Mouse (Mus musculus) hindbrain, postnatal 0 days (tissue): ENCODE measurements at regions not wholly inside any gene's neighbourhood (a gene's known extent, or its start where the extent isn't known, plus 50 kb on each side); places are given as distances from the start of the nearest gene placed in this dataset.

Experiments
- ATAC-seq: fragments of 200-750 bp; cut with Nextera tagmentation; 2 replicates; pipeline ENCODE4 v1.8.0; 2017; ENCODE audit warnings: mild to moderate bottlenecking, moderate TSS enrichment, moderate library complexity
- DNase-seq: peaks from one replicate; pipeline ENCODE4 v3.0.0-alpha.2; 2015; ENCODE audit warnings: low spot score
- H3K27ac ChIP-seq: fragments of 300-500 bp; sonication (generic); 2 replicates; pipeline ENCODE4 v1.5.1; 2014; ENCODE audit warnings: mild to moderate bottlenecking
- H3K27me3 ChIP-seq: fragments of 300-500 bp; sonication (generic); 2 replicates; pipeline ENCODE4 v1.6.1; 2014; ENCODE audit warnings: low read length, mixed read lengths; ENCODE audit not compliant: insufficient read depth
- H3K36me3 ChIP-seq: fragments of 300-500 bp; sonication (generic); 2 replicates; pipeline ENCODE4 v1.6.1; 2014; ENCODE audit warnings: low read length, mixed read lengths; ENCODE audit not compliant: insufficient read depth
- H3K4me1 ChIP-seq: fragments of 300-500 bp; sonication (generic); 2 replicates; pipeline ENCODE4 v1.6.1; 2014; ENCODE audit warnings: antibody characterized with exemption, low read length, mixed read lengths; ENCODE audit not compliant: insufficient read depth
- H3K4me2 ChIP-seq: fragments of 300-500 bp; sonication (generic); 2 replicates; pipeline ENCODE4 v1.6.1; 2014; ENCODE audit warnings: low read depth, mild to moderate bottlenecking, low read length, moderate library complexity, mixed read lengths
- H3K4me3 ChIP-seq: fragments of 300-500 bp; sonication (generic); 2 replicates; pipeline ENCODE4 v1.5.1; 2014; ENCODE audit warnings: low read length
- H3K9ac ChIP-seq: fragments of 300-500 bp; sonication (generic); replicated peaks from 2 replicates; pipeline ENCODE4 v1.6.1; 2014; ENCODE audit warnings: mild to moderate bottlenecking, low read length, moderate library complexity, mixed read lengths
- H3K9me3 ChIP-seq: fragments of 300-500 bp; sonication (generic); 2 replicates; pipeline ENCODE4 v1.6.1; 2016; ENCODE audit warnings: low read length, mixed read lengths
- CTCF ChIP-seq: IDR thresholded peaks from 2 replicates; pipeline ENCODE4 v1.5.1; 2016; ENCODE audit warnings: antibody characterized with exemption, control low read depth, low read depth
- WGBS: fragments of 180-500 bp; shearing (Covaris S2); extraction: QIAGEN DNeasy Blood & Tissue Kit; methylation state at CpG from one replicate; pipeline ENCODE4 v1.1.7; 2014; 5-methylcytosine and 5-hydroxymethylcytosine counted together

DNA sequence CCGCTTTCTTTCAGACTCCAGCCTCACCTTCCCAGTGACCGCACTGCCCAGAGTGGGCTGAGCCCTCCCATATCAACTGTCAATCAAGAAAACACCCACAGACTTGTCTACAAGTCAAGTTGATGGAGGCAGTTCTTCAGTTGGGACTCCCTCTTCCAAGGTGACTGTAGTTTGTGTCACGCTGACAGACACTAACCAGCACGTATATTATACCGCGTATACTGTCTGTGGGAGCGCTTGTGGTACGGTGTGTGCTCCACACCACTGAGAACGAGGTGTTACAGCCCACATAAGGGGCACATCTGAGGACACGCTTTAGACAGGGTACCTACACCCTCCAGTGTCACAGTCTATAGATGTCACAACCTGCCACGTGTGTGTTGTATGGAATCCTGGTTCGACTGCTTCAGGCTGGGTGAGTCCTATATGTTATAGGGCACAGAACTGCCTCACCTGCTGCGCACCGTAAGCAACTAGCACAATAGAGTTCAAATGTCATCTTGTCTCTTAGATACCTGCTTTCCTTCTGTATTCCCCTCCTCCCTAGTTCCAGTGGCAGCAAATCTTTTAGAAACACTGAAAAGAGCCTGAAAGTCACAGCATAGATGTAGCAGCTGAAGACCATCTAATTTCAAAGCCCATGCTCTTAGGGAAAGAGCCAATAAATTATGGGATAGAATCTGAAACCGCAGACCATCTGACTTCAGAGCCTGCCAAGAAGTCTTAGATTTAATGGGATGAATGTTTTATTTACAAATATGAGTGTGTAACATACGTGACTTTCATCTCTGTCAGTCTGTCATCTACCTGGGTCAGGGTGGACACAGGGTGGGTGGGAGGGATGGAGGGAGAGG is 219.8 kb downstream of the Etnk1 start:
- Histone ChIP-seq H3K9ac (no peak overlapping the region), H3K27ac (no peak overlapping the region), H3K4me2 (no peak overlapping the region), H3K9me3 (no peaks in the 10 kb centered on the region), H3K4me1 (no peaks in the 10 kb centered on the region), H3K4me3 (no peak overlapping the region), H3K27me3 (no peaks in the 10 kb centered on the region), H3K36me3 (no peaks in the 10 kb centered on the region)
- no peak for ATAC-seq
- DNase-seq: no peak
- WGBS: 94% methylated on average over 16 of the region's 16 CpGs
- TF ChIP-seq CTCF: no peak

DNA sequence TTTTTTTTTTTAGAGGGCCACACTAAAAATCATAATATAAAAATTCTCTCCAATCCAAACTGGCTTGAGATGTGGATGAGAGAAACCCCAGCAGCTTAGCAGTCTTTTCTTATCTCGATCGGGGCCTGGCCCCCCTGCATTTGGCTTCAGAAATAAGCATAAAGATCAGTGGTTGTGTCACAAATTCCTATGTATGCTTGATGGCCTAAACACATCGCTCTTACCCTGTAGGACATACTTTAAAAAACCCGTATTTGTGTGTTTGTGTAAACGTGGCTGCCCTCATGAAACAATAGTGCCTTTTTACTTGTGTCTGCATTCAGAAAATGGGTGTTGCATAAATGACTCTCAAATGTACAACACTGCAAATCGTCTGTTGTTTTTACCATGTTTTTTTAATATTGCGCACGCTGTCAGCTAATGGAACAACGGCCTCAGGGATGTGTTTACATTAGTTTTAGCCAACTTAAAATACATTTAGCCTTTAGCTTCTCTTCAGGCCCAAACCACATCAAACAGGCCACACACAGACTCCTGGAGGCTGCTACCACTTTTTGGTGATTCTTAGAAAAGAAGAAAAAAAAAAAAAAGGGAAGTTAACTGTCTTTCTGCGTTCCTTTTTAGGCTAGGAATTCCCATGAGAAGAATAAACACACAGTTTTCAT is 226.7 kb downstream of the Etnk1 start:
- no peak overlapping the region for H3K9ac ChIP-seq
- 63% methylated on average over 10 of the region's 10 CpGs for WGBS

DNA sequence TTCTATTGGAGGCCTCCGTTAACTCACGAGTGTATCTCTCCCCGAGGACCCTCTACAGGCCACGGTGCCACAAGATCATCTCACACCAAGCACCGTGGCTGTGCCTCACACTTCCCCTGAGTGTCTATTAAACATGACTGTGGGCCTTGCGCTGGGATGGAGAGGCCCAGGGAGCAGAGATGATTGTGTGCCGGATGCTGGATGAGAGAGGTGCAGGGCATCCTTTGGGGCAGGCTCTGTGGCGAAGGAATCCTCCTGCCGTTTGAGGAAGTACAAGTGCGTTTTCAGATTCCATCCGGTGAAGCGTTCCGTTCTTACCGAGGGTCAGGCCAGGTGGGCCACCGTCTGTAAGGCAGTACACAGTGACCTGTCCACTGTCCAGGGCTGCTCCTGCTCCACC is 227.4 kb downstream of the Etnk1 start:
- Histone ChIP-seq H3K4me3 (no peak overlapping the region), H3K4me2 (no peak overlapping the region), H3K4me1 (no peaks in the 10 kb centered on the region), H3K9me3 (no peaks in the 10 kb centered on the region), H3K36me3 (no peaks in the 10 kb centered on the region), H3K9ac (no peak overlapping the region), H3K27me3 (no peaks in the 10 kb centered on the region), H3K27ac (no peak overlapping the region)
- DNase-seq (no peak), ATAC-seq (no peak)
- WGBS: 89% methylated on average over 15 of the region's 15 CpGs
- TF ChIP-seq CTCF: no peak

More for the DNA sequence above, 226.7 kb downstream of the Etnk1 start:
- no peaks in the 10 kb centered on the region for H3K9me3 ChIP-seq
- H3K4me2 ChIP-seq: no peak overlapping the region
- DNase-seq: no peak
- TF ChIP-seq CTCF: no peak
- no peak for ATAC-seq
- H3K4me1 ChIP-seq: no peaks in the 10 kb centered on the region
- H3K36me3 ChIP-seq: no peaks in the 10 kb centered on the region
- no peak overlapping the region for H3K4me3 ChIP-seq
- H3K27ac ChIP-seq: no peak overlapping the region
- H3K27me3 ChIP-seq: no peaks in the 10 kb centered on the region

DNA sequence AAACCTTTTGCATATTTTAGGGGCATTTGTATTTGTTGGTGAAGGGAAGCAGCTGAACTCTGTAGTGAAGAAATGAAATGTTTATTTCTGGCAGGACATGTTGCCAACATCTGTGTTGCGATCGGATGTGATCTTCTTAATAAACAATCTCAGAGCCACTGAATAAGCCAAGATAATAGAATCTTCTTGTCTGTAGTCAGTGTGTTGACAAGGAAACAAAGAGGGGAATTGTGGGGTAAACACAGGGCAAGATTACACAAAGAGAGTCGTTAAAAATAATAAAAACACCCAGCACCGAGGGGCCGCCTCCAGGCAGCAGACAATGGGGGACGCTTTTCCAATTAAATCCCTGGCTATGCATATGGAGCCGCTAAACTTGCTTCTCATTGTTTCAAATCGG is 234.4 kb downstream of the Etnk1 start:
- Histone ChIP-seq H3K36me3 (no peaks in the 10 kb centered on the region), H3K4me2 (no peak overlapping the region), H3K9me3 (no peaks in the 10 kb centered on the region), H3K27me3 (no peaks in the 10 kb centered on the region), H3K4me1 (no peaks in the 10 kb centered on the region), H3K4me3 (no peak overlapping the region), H3K9ac (no peak overlapping the region), H3K27ac (no peak overlapping the region)
- no peak for TF ChIP-seq CTCF
- WGBS: 15% methylated on average over 8 of the region's 8 CpGs
- DNase-seq: no peak
- ATAC-seq: no peak

DNA sequence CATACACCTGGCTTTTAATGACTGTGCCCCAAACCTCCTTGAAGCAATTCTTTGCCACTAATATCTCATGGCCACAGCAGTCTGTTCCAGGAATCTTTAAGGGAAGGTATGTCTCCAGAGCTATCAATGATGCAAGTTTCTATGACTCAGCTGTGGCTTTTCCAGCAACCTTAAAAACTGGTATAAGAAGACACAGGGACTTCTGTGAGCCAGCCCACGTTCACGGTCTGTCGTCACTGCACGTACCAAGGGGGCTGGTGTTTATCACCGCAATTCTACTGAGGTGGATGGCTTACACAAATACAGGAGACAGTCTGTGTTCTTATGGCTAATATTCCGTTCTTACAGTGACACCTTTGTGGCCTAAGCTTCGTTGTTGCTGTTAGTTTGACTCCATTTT is 234.9 kb downstream of the Etnk1 start:
- ATAC-seq (no peak), DNase-seq (no peak)
- 84% methylated on average over 7 of the region's 7 CpGs for WGBS
- no peak for TF ChIP-seq CTCF
- H3K36me3 ChIP-seq: no peaks in the 10 kb centered on the region
- no peaks in the 10 kb centered on the region for H3K9me3 ChIP-seq
- H3K9ac ChIP-seq: no peak overlapping the region
- H3K27ac ChIP-seq: no peak overlapping the region
- H3K4me2 ChIP-seq: no peak overlapping the region
- H3K4me3 ChIP-seq: no peak overlapping the region
- H3K27me3 ChIP-seq: no peaks in the 10 kb centered on the region
- no peaks in the 10 kb centered on the region for H3K4me1 ChIP-seq

DNA sequence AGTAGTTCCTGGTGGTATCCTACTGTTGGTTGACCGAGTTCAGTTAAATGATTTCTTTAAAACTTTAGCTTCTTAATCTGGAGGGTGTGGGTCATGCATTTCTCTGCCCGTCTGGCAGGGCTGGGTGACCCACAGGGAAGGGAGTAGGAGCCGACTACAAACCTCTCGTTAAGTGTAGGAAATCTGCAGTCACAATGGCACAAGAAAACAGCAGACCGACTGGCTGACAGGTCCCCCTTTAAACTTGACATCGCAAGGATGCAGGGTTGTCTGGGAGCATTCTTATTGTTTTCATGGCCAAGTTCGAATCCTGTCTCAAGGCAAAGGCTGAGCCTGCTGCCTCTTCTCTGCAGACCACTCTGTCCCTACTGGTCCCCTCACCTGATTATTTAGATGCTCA is 235.7 kb downstream of the Etnk1 start:
- TF ChIP-seq CTCF: no peak
- no peaks in the 10 kb centered on the region for H3K9me3 ChIP-seq
- no peaks in the 10 kb centered on the region for H3K4me1 ChIP-seq
- no peaks in the 10 kb centered on the region for H3K27me3 ChIP-seq
- no peak overlapping the region for H3K27ac ChIP-seq
- no peak for DNase-seq
- no peak overlapping the region for H3K9ac ChIP-seq
- no peak overlapping the region for H3K4me3 ChIP-seq
- no peaks in the 10 kb centered on the region for H3K36me3 ChIP-seq
- H3K4me2 ChIP-seq: no peak overlapping the region
- WGBS: 83% methylated on average over 7 of the region's 7 CpGs
- ATAC-seq: no peak

DNA sequence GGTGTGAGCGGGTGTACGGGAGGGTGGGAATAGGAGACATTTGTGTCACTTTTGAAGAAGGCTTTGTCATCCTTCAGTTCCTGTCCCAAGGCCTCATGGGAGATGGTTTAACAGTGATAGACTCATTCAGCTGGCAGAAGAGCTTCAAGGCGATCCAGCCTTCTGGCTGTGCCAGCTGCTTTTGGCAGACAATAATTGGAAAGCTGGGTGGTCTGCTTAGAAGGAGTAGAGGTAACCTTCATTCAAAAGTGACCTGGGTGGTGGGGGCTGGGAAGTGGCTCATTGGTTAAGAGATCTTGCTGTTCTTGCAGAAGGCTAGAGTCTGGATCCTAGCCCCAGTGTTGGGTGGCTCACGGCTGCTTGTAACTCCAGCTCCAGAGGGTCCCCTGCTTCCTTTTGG is 237.5 kb downstream of the Etnk1 start:
- Histone ChIP-seq H3K4me3 (no peak overlapping the region), H3K9ac (no peak overlapping the region), H3K27ac (no peak overlapping the region), H3K4me1 (no peaks in the 10 kb centered on the region), H3K4me2 (no peak overlapping the region), H3K27me3 (no peaks in the 10 kb centered on the region), H3K36me3 (no peaks in the 10 kb centered on the region), H3K9me3 (no peaks in the 10 kb centered on the region)
- TF ChIP-seq CTCF: no peak
- ATAC-seq: peak; percentile 85
- 46% methylated on average over 4 of the region's 4 CpGs for WGBS
- peak; percentile 76 for DNase-seq
